Mouse (Mus musculus) thymus, postnatal 36 days (tissue): Measurements from ENCODE around the gene Naaladl1.
A peak's percentile ranks its signal among the peaks of the same experiment; 100 is the strongest.
"Not testable (repeated sequence)": the region's sequence is repeated elsewhere in the genome, so short reads cannot be mapped to it uniquely, and the experiment has no call there.

Experiments
- DNase-seq, 2 experiments: peaks; one replicate each; pipeline ENCODE4 v3.0.0; 2022; ENCODE audit warnings: mixed read lengths in 2 of 2

Naaladl1 gene

GRCm38 (mm10) chr19:6132171-6132827, 26.7 kb downstream of the Naaladl1 start:
- DNase-seq, result no peak

- DNase-seq, result not testable (repeated sequence)
These were observed 27.6 kb downstream of the Naaladl1 start for GRCm38 (mm10) chr19:6133197-6133596.

GRCm38 (mm10) chr19:6136397-6136796, 30.8 kb downstream of the Naaladl1 start:
- DNase-seq, result no peak

- no peak for DNase-seq
These were observed 34.1 kb downstream of the Naaladl1 start for GRCm38 (mm10) chr19:6139701-6140100.

- DNase-seq, result no peak
These were observed 34.7 kb downstream of the Naaladl1 start for GRCm38 (mm10) chr19:6140374-6140677.

- DNase-seq, result peak; percentile 91 to 93
These were observed 35.3 kb downstream of the Naaladl1 start, which contains the start of gene Batf2 for GRCm38 (mm10) chr19:6140678-6141393. Batf2 (plus strand) TSS chr19:6140983.

GRCm38 (mm10) chr19:6141394-6141749, 35.8 kb downstream of the Naaladl1 start, which contains the start of gene Arl2:
Arl2 (minus strand) TSS chr19:6141548.
- peak; percentile 71 to 75 for DNase-seq

GRCm38 (mm10) chr19:6144842-6145241, 39.3 kb downstream of the Naaladl1 start:
- no peak for DNase-seq

- DNase-seq, result no peak
These were observed 49.6 kb downstream of the Naaladl1 start for GRCm38 (mm10) chr19:6155174-6155573.

- DNase-seq, result no peak
These were observed 50.8 kb downstream of the Naaladl1 start for GRCm38 (mm10) chr19:6156372-6156771.

GRCm38 (mm10) chr19:6157220-6157619, 51.6 kb downstream of the Naaladl1 start:
- DNase-seq, result no peak

GRCm38 (mm10) chr19:6163872-6164547, 58.4 kb downstream of the Naaladl1 start:
- DNase-seq, result no peak
